Mouse (Mus musculus) heart, postnatal 0 days (tissue): Measurements from ENCODE around the gene Rabl3.

ENCODE experiments used
- CTCF ChIP-seq: IDR thresholded peaks from 2 replicates; pipeline ENCODE4 v1.5.1; 2016; ENCODE audit warnings: antibody characterized with exemption, control low read depth, low read depth
- EP300 ChIP-seq: IDR thresholded peaks from 2 replicates; pipeline ENCODE4 v1.6.1; 2016; ENCODE audit warnings: antibody characterized with exemption, low read depth

DNA sequence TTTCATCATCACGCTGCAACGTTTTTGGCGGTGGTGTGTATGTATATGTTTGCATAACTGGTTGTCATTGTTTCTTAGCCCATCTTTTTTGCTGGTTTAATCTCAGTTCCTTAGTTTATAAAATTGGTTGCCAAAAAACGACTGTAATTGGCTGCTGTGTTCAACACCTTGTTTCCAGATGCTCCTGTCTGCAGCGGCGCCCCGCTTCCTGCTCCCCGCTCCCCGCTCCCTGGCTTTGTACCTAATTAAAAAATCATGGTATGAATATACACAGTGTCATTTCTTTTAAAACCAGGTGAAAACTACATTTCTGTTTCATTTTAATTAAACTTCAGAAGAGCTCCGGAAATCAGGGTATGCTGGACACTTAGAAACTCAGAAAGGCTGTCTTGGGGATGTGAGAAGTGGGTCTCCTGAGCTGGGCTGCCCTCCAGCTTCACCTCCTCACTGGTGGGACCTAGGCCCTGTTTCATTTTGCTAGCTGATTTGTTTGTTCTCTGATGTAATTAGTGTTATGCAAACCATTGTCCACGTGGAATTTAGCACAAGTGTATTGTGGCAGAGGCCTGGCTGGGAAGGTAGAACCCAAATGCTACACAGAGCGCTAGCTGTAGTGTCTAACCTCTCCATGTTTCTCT lies 32.6 kb downstream of the Rabl3 start:
- TF ChIP-seq CTCF (no peak), EP300 (no peak)
